Mouse (Mus musculus) fibroblast of lung, adult 2 months (primary cell): ENCODE measurements around the gene Dync2li1.

ENCODE experiments used
- DNase-seq: peaks from one replicate; pipeline ENCODE4 v3.0.0-alpha.2; 2011; ENCODE audit warnings: low read depth

Gene Dync2li1

GRCm38 (mm10) chr17:84611500-84611899, 14.8 kb upstream of the Dync2li1 start:
- no peak for DNase-seq

GRCm38 (mm10) chr17:84611971-84612370, 14.3 kb upstream of the Dync2li1 start:
- DNase-seq: no peak

GRCm38 (mm10) chr17:84615811-84616210, 10.5 kb upstream of the Dync2li1 start:
- DNase-seq: no peak

- no peak for DNase-seq
Measured at GRCm38 (mm10) chr17:84616526-84617074, 9.7 kb upstream of the Dync2li1 start.

- no peak for DNase-seq
Measured at GRCm38 (mm10) chr17:84617953-84618352, 8.3 kb upstream of the Dync2li1 start.

GRCm38 (mm10) chr17:84619112-84619511, 7.2 kb upstream of the Dync2li1 start:
- no peak for DNase-seq

GRCm38 (mm10) chr17:84620076-84620475, 6.2 kb upstream of the Dync2li1 start:
- no peak for DNase-seq

- DNase-seq: no peak
Measured at GRCm38 (mm10) chr17:84620610-84621009, 5.7 kb upstream of the Dync2li1 start.

GRCm38 (mm10) chr17:84621209-84621608, 5.1 kb upstream of the Dync2li1 start:
- no peak for DNase-seq

- DNase-seq: no peak
Measured at GRCm38 (mm10) chr17:84622028-84622427, 4.3 kb upstream of the Dync2li1 start.

GRCm38 (mm10) chr17:84622873-84623272, 3.4 kb upstream of the Dync2li1 start:
- no peak for DNase-seq

GRCm38 (mm10) chr17:84626857-84627305, 585 bp downstream of the Dync2li1 start:
- no peak for DNase-seq

GRCm38 (mm10) chr17:84627721-84628120, 1.4 kb downstream of the Dync2li1 start:
- DNase-seq: no peak

- DNase-seq: no peak
Measured at GRCm38 (mm10) chr17:84628611-84629010, 2.3 kb downstream of the Dync2li1 start.

GRCm38 (mm10) chr17:84631836-84632235, 5.5 kb downstream of the Dync2li1 start:
- DNase-seq: no peak

- DNase-seq: no peak
Measured at GRCm38 (mm10) chr17:84633443-84633842, 7.1 kb downstream of the Dync2li1 start.

GRCm38 (mm10) chr17:84636328-84636727, 10.0 kb downstream of the Dync2li1 start:
- DNase-seq: no peak

GRCm38 (mm10) chr17:84637971-84638370, 11.7 kb downstream of the Dync2li1 start:
- DNase-seq: no peak

GRCm38 (mm10) chr17:84639796-84640378, 13.6 kb downstream of the Dync2li1 start:
- no peak for DNase-seq

GRCm38 (mm10) chr17:84641893-84642292, 15.6 kb downstream of the Dync2li1 start:
- DNase-seq: no peak

GRCm38 (mm10) chr17:84642324-84642723, 16.0 kb downstream of the Dync2li1 start:
- DNase-seq: no peak

GRCm38 (mm10) chr17:84644292-84645050, 18.2 kb downstream of the Dync2li1 start:
- no peak for DNase-seq

- DNase-seq: no peak
Measured at GRCm38 (mm10) chr17:84645119-84645518, 18.8 kb downstream of the Dync2li1 start.
